Mouse (Mus musculus) testis, postnatal 10 days (tissue): ENCODE measurements around the gene Sema7a.

ENCODE experiments used
- DNase-seq: peaks from one replicate; pipeline ENCODE4 v3.0.0; 2021; ENCODE audit warnings: low spot score

The Sema7a gene

DNA sequence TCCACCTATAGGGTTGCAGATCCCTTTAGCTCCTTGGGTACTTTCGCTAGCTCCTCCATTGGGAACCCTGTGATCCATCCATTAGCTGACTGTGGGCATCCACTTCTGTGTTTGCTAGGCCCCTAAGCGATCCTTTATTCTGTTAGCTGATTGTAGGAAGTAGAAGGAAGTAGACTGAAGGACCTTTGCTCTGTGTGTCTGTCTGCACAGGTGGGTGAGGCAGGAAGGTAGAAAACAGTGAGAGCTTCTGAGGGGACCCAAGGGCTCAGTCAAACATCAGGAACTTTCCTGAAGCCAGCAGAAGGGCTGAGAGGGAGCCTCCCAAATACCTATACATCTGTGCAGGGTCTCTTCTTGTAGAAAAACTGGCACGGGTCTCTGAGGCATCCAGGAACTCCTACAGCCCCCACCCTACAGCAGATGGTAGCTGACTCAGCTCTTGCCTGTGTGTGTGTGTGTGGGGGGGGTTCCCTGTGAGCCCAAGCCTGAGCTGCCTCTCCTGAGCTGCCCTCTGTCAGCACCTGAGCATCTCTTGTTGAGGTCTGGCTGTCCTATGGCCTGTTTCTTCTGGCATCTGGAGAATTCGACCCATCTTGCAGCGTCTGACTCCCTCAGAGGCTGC, 35.4 kb downstream of the Sema7a start:
- no peak for DNase-seq

- DNase-seq = no peak
Measured at GRCm38 (mm10) chr9:57978025-57978424, 38.1 kb downstream of the Sema7a start.

- no peak for DNase-seq
Measured at GRCm38 (mm10) chr9:57978858-57979257, 38.9 kb downstream of the Sema7a start.

GRCm38 (mm10) chr9:57980570-57980969, 40.7 kb downstream of the Sema7a start:
- no peak for DNase-seq

- DNase-seq = no peak
Measured at GRCm38 (mm10) chr9:57985304-57985703, 45.4 kb downstream of the Sema7a start.

GRCm38 (mm10) chr9:57986293-57986692, 46.4 kb downstream of the Sema7a start:
- DNase-seq = no peak

DNA sequence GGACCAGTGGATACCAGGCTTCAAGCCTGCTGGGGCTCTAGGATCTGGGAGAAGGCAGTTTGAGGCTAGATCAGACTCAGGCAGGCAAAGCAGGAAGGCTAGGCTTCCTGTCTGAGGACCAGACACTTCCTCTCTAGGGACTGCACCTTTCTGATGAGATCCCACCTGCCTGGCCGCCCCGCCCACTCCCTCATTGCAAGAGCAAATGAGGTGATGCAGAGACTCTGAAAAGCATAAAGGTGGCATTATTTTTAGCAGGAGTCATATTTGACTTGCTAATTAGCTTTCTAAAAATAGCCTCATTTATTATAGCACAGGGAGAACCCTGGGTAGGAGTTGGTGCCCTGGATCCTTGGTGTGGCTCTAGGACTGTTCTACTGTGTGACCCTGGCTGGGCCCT, 48.2 kb downstream of the Sema7a start:
- no peak for DNase-seq

DNA sequence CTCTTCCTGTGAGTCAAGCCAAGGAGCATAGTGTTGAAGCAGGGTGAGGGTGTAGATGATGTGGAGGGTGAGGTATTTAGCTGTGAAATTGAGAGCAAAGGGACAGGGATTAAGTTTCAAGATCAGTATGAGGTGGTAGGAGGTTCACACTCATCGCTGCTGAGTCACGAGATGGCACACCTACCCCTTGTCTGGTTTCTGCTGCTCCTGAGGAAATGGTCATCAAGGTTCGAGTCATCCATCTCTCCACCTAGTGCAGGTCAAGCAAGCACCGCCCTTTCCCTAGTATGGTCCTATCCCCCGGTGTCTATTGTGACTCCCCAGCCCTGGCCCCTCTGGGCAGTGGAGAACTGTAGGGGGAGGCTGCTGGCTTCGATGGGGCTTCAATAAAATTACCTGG, 49.4 kb downstream of the Sema7a start:
- DNase-seq = no peak

- DNase-seq = peak; percentile 70
Measured at GRCm38 (mm10) chr9:57990438-57991110, 50.7 kb downstream of the Sema7a start.

DNA sequence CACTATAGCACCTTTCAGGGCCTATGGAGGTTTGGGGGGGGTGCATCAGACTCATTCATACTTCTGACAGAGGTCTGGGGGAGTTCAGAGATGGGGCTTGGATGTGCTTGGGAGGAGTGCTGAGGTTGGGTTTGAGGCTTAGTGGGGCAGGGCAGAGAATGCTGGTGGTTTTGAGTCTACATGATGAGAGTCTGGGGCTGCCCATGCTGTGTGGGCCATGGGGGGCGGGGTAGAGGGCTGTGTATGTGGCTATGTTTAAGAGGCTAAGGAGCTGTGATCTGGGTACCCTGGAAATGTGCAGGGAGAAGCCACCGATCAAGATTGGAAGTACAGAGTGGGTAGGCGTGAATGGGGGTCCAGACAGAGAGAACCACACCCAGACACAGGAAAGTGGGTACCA, 52.1 kb downstream of the Sema7a start:
- no peak for DNase-seq

DNA sequence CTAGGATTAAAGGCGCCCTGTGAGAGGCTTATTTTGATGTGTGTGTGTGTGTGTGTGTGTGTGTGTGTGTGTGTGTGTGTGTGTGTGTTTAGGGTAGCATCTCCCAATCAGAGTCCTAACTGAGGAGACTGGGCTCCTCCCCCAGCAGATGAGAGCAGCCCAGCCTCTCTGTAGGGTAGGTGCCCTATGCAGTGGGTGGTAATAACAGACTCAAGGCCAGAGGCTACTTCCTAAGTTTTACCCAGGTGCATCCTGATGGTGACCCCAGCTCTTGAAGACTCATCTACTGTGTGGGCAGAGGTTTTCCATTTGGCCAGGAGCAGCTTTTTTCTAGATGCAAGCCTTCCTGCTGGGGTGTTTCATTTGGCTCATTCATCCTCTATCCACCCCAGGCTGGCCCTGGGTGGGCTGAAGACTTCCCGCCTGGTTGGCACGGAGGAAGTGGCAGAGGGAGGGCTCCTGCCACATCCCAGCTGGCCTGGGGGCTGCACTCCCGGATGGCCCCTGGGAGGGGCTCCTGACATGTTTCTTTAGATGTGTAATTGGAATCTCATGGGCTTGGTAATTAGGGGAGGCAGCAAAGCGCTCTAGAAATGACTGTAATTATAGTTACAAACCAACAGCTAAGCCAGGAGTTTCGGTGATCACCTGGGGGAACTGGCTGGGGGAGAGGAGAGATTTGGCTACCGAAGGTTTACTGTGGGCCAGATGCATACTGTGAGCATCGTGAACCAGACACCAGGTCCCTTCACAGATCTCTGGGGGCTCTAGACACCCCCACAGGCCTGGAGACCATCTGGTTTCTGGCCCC, 53.1 kb downstream of the Sema7a start:
- no peak for DNase-seq

- no peak for DNase-seq
Measured at GRCm38 (mm10) chr9:57995282-57995681, 55.4 kb downstream of the Sema7a start.

- DNase-seq = peak; percentile 71
Measured at GRCm38 (mm10) chr9:57997511-57998031, 57.7 kb downstream of the Sema7a start.

GRCm38 (mm10) chr9:57998032-57998659, 58.2 kb downstream of the Sema7a start:
- peak; percentile 71 for DNase-seq

GRCm38 (mm10) chr9:57998685-57999084, 58.8 kb downstream of the Sema7a start:
- DNase-seq = no peak

DNA sequence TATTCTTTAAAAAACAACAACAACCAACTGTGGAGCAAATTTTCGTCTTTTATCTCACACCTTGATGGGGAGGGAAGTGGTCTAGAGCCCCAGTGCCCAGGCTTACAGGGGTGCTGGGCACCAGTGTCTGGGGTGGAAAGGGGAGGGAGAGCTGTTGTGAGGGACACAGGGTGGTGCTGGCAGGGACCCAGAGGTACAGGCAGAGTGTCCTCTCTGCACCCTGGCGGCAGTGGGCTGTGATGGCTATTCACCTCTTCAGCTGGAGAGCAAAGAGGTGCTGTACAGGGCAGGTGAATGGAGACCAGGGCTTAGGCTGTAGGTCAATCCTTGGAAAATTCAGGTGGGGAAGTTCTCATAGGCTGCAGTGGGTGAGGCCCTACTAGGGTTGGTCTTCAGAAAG, 59.8 kb downstream of the Sema7a start:
- DNase-seq = peak; percentile 73

GRCm38 (mm10) chr9:58003272-58003671, 63.4 kb downstream of the Sema7a start:
- DNase-seq = no peak

GRCm38 (mm10) chr9:58005753-58006461, 66.0 kb downstream of the Sema7a start, which contains the start of gene Cyp11a1:
TSS of gene Cyp11a1 (plus strand) at chr9:58006411.
- DNase-seq = no peak

- no peak for DNase-seq
Measured at GRCm38 (mm10) chr9:58008336-58009014, 68.6 kb downstream of the Sema7a start.

GRCm38 (mm10) chr9:58009015-58009362, 69.1 kb downstream of the Sema7a start:
- peak; percentile 76 for DNase-seq

DNA sequence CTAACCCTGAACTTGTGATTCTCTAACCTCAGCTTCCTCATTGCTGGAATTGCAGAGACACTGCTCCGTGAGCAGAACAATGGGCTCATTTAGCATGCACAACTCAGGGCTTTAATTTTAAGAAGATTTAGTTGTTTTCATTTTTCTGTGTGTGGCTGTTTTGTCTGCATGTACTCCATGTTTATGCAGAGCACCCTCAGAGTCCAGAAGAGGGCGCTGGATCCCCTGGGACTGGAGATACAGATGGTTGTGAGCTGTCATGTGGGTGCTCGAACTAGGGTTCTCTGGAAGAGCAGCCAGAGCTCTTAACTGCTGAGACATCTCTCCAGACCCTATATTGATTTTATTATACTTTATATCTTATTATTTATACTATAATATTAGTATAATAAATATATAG, 69.7 kb downstream of the Sema7a start:
- DNase-seq = no peak
